Comparison of ENCODE assay signal across 8 mouse cellular contexts in the genomic region with DNA sequence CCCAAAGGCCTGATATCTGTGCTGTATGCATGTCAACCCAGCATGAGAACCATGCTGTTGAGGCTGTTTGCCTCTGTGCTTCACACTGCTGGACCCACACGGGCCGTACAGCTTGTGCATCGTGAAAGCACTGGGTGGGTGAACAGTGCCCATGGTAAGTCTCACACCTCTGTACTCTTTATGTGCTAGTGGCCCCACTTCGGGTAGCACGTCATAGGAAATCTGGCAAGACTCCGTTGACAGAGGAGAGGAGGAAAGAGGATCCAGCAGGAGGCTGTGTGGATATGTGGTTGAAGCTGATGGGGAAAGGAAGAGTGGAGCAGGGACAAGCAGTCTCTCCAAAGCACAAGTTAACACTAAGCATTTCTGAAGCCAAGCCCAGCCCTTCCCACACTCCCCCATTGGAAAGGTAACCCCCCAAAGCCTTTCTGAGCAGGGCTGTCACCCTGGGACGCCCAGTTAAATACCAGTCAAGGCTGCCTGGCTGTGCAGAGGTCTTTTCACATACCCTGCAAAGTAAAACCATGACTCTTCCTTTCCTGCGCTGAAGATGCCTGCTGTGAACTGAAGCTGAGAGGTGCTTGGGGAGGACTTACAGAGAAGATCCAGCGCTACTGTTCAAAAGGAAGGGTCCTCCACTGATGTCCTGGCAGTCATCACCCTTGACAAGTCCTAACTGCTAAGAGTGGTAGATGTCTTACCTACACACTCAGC. TPM values are rescaled to one million over a fixed set of nuclear protein-coding genes. Genes with fewer than 3 reads are reported as not detected.
DNase-seq lines count a peak whose midpoint lies in the region; ATAC-seq lines count a peak whose summit lies in the region.

No protein-coding gene starts in this region.

- no peak overlapping the region for H3K27ac ChIP-seq in heart, embryonic 16.5 days (ENCODE audit: low read length)
- no peak overlapping the region for H3K27ac ChIP-seq in brown adipose tissue, adult 24 weeks (replicated peaks; ENCODE audit: low read depth, low read length)
- no peak overlapping the region for H3K27ac ChIP-seq in hindbrain, embryonic 13.5 days
- H3K27ac ChIP-seq in midbrain, embryonic 13.5 days: no peak overlapping the region

- H3K36me3 ChIP-seq in heart, embryonic 16.5 days (ENCODE audit: control insufficient read depth, insufficient read depth): no peaks in the 10 kb centered on the region
- H3K36me3 ChIP-seq in hindbrain, embryonic 13.5 days: peaks cover 9% of the 10 kb centered on the region; the same call in 1 of the 2 replicates
- H3K36me3 ChIP-seq in midbrain, embryonic 13.5 days: 0 out of 2 replicates have a peak, but pooled peaks cover 6% of the 10 kb centered on the region

- peak overlapping the region; percentile 87 for H3K9ac ChIP-seq in heart, embryonic 16.5 days (ENCODE audit: low read length)
- peak overlapping the region; percentile 94 for H3K9ac ChIP-seq in hindbrain, embryonic 13.5 days
- H3K9ac ChIP-seq in midbrain, embryonic 13.5 days (replicated peaks): peak overlapping the region; percentile 89

- H3K27me3 ChIP-seq in heart, embryonic 16.5 days (ENCODE audit: control insufficient read depth, insufficient read depth, low read length): no peaks in the 10 kb centered on the region
- H3K27me3 ChIP-seq in hindbrain, embryonic 13.5 days: no peaks in the 10 kb centered on the region
- H3K27me3 ChIP-seq in midbrain, embryonic 13.5 days: no peaks in the 10 kb centered on the region

- 67% methylated on average over 9 of the region's 9 CpGs for WGBS in heart, embryonic 16.5 days
- 80% methylated on average over 9 of the region's 9 CpGs for WGBS in hindbrain, embryonic 13.5 days
- 86% methylated on average over 9 of the region's 9 CpGs for WGBS in midbrain, embryonic 13.5 days

- H3K4me3 ChIP-seq in heart, embryonic 16.5 days (ENCODE audit: low read length): peak overlapping the region; percentile 83
- H3K4me3 ChIP-seq in brown adipose tissue, adult 24 weeks (ENCODE audit: insufficient read depth, low read depth, low read length): peak overlapping the region; percentile 83
- peak overlapping the region; percentile 98 for H3K4me3 ChIP-seq in hindbrain, embryonic 13.5 days
- peak overlapping the region; percentile 91 for H3K4me3 ChIP-seq in midbrain, embryonic 13.5 days (replicated peaks)

- DNase-seq in heart, postnatal 4 days: no peak
- DNase-seq in layer of hippocampus, adult 18-20 months (ENCODE audit: low spot score in 2 of 2): no peak
- DNase-seq in adrenal gland, postnatal 36 days: no peak
- DNase-seq in adrenal gland, adult 18-20 months (ENCODE audit: low spot score in 2 of 2): no peak

- H3K4me1 ChIP-seq in heart, embryonic 16.5 days (ENCODE audit: control insufficient read depth, insufficient read depth, low read length): peaks cover 33% of the 10 kb centered on the region
- peaks cover 17% of the 10 kb centered on the region for H3K4me1 ChIP-seq in brown adipose tissue, adult 24 weeks (ENCODE audit: control insufficient read depth, insufficient read depth, insufficient read length, low read length)
- peaks cover 45% of the 10 kb centered on the region for H3K4me1 ChIP-seq in hindbrain, embryonic 13.5 days (replicated peaks)
- peaks cover 38% of the 10 kb centered on the region for H3K4me1 ChIP-seq in midbrain, embryonic 13.5 days (replicated peaks)

- H3K9me3 ChIP-seq in heart, embryonic 16.5 days (replicated peaks; ENCODE audit: control insufficient read depth, low read length): no peaks in the 10 kb centered on the region
- H3K9me3 ChIP-seq in hindbrain, embryonic 13.5 days: no peaks in the 10 kb centered on the region
- no peaks in the 10 kb centered on the region for H3K9me3 ChIP-seq in midbrain, embryonic 13.5 days

- ATAC-seq in heart, embryonic 16.5 days (replicated peaks; ENCODE audit: extremely low read depth, insufficient read depth, low FRiP score): no peak
- no peak for ATAC-seq in hindbrain, embryonic 13.5 days (ENCODE audit: low FRiP score)
- ATAC-seq in midbrain, embryonic 13.5 days: no peak

- H3K4me2 ChIP-seq in heart, embryonic 16.5 days (ENCODE audit: low read depth, low read length): peak overlapping the region; percentile 91
- peak overlapping the region; percentile 87 for H3K4me2 ChIP-seq in hindbrain, embryonic 13.5 days
- H3K4me2 ChIP-seq in midbrain, embryonic 13.5 days (replicated peaks): peak overlapping the region; percentile 79

RNA-seq across cellular contexts. Expression of a gene that starts 1.3 kb away (rescaled TPM):
- 14.5 and 18.7 TPM in 2 replicates for polyA plus RNA-seq in heart, embryonic 16.5 days (2015; fragmentation: Nextera tagmentation; extraction: Ambion mirVana)
- total RNA-seq in heart, postnatal 4 days (2021): 10 to 100 TPM; 16.1 to 16.6 TPM
- polyA plus RNA-seq in brown adipose tissue, adult 24 weeks (2012; ENCODE audit: insufficient read depth, insufficient read length, missing spikeins): 6.3 and 7.0 TPM in 2 replicates
- polyA plus RNA-seq in hindbrain, embryonic 13.5 days (2015; fragmentation: Nextera tagmentation; extraction: Ambion mirVana): 45.5 and 48.7 TPM in 2 replicates
- polyA plus RNA-seq in midbrain, embryonic 13.5 days (2015; fragmentation: Nextera tagmentation; extraction: Ambion mirVana): 44.3 and 47.1 TPM in 2 replicates
- 10 to 100 TPM; 49.4 to 54.7 TPM for total RNA-seq in layer of hippocampus, adult 18-20 months (2021)
- 10 to 100 TPM; 20.6 to 46.0 TPM for total RNA-seq in adrenal gland, postnatal 36 days (2021)
- total RNA-seq in adrenal gland, adult 18-20 months (2021): 10 to 100 TPM; 20.6 to 32.6 TPM

RNA-seq across cellular contexts. Expression of a gene that starts 26.5 kb away (rescaled TPM):
- polyA plus RNA-seq in heart, embryonic 16.5 days (2015; fragmentation: Nextera tagmentation; extraction: Ambion mirVana): 59.3 and 66.0 TPM in 2 replicates
- 10 to 100 TPM; 86.0 to 89.4 TPM for total RNA-seq in heart, postnatal 4 days (2021)
- 65.6 and 109 TPM in 2 replicates for polyA plus RNA-seq in brown adipose tissue, adult 24 weeks (2012; ENCODE audit: insufficient read depth, insufficient read length, missing spikeins)
- 57.1 and 58.9 TPM in 2 replicates for polyA plus RNA-seq in hindbrain, embryonic 13.5 days (2015; fragmentation: Nextera tagmentation; extraction: Ambion mirVana)
- polyA plus RNA-seq in midbrain, embryonic 13.5 days (2015; fragmentation: Nextera tagmentation; extraction: Ambion mirVana): 56.9 and 58.0 TPM in 2 replicates
- total RNA-seq in layer of hippocampus, adult 18-20 months (2021): 100 to 1,000 TPM; 108 to 113 TPM
- 100 to 1,000 TPM in 1 of 2 experiments, 10 to 100 TPM in 1; 96.8 to 117 TPM for total RNA-seq in adrenal gland, postnatal 36 days (2021)
- total RNA-seq in adrenal gland, adult 18-20 months (2021): 100 to 1,000 TPM; 110 to 111 TPM

RNA-seq across cellular contexts. Expression of a gene that starts 26.6 kb away (rescaled TPM):
- polyA plus RNA-seq in heart, embryonic 16.5 days (2015; fragmentation: Nextera tagmentation; extraction: Ambion mirVana): 0.06 and 0.11 TPM in 2 replicates
- total RNA-seq in heart, postnatal 4 days (2021): not detected
- polyA plus RNA-seq in brown adipose tissue, adult 24 weeks (2012; ENCODE audit: insufficient read depth, insufficient read length, missing spikeins): not detected in 2 replicates
- 0.09 TPM in 1 of 2 replicates, not detected in the other for polyA plus RNA-seq in hindbrain, embryonic 13.5 days (2015; fragmentation: Nextera tagmentation; extraction: Ambion mirVana)
- polyA plus RNA-seq in midbrain, embryonic 13.5 days (2015; fragmentation: Nextera tagmentation; extraction: Ambion mirVana): 0.12 TPM in 1 of 2 replicates, not detected in the other
- total RNA-seq in layer of hippocampus, adult 18-20 months (2021): under 1 TPM; 0.32 to 0.36 TPM
- total RNA-seq in adrenal gland, postnatal 36 days (2021): not detected
- total RNA-seq in adrenal gland, adult 18-20 months (2021): not detected

RNA-seq across cellular contexts. Expression of a gene that starts 34.2 kb away (rescaled TPM):
- polyA plus RNA-seq in heart, embryonic 16.5 days (2015; fragmentation: Nextera tagmentation; extraction: Ambion mirVana): 0.11 TPM in 1 of 2 replicates, not detected in the other
- total RNA-seq in heart, postnatal 4 days (2021): not detected
- not detected in 2 replicates for polyA plus RNA-seq in brown adipose tissue, adult 24 weeks (2012; ENCODE audit: insufficient read depth, insufficient read length, missing spikeins)
- polyA plus RNA-seq in hindbrain, embryonic 13.5 days (2015; fragmentation: Nextera tagmentation; extraction: Ambion mirVana): 0.56 and 0.77 TPM in 2 replicates
- 0.48 and 0.62 TPM in 2 replicates for polyA plus RNA-seq in midbrain, embryonic 13.5 days (2015; fragmentation: Nextera tagmentation; extraction: Ambion mirVana)
- total RNA-seq in layer of hippocampus, adult 18-20 months (2021): under 1 TPM; 0.99 TPM
- not detected for total RNA-seq in adrenal gland, postnatal 36 days (2021)
- total RNA-seq in adrenal gland, adult 18-20 months (2021): not detected

RNA-seq across cellular contexts. Expression of a gene that starts 37.5 kb away (rescaled TPM):
- polyA plus RNA-seq in heart, embryonic 16.5 days (2015; fragmentation: Nextera tagmentation; extraction: Ambion mirVana): 0.30 and 0.41 TPM in 2 replicates
- total RNA-seq in heart, postnatal 4 days (2021): 1 to 10 TPM in 1 of 2 experiments, under 1 TPM in 1; 0.70 to 1.1 TPM
- not detected in 2 replicates for polyA plus RNA-seq in brown adipose tissue, adult 24 weeks (2012; ENCODE audit: insufficient read depth, insufficient read length, missing spikeins)
- polyA plus RNA-seq in hindbrain, embryonic 13.5 days (2015; fragmentation: Nextera tagmentation; extraction: Ambion mirVana): 0.45 and 0.63 TPM in 2 replicates
- polyA plus RNA-seq in midbrain, embryonic 13.5 days (2015; fragmentation: Nextera tagmentation; extraction: Ambion mirVana): 0.61 and 0.70 TPM in 2 replicates
- total RNA-seq in layer of hippocampus, adult 18-20 months (2021): 1 to 10 TPM; 1.7 to 2.2 TPM
- 1 to 10 TPM in 1 of 2 experiments, under 1 TPM in 1; 0.99 to 1.2 TPM for total RNA-seq in adrenal gland, postnatal 36 days (2021)
- 1 to 10 TPM in 1 of 2 experiments, under 1 TPM in 1; 0.93 to 2.0 TPM for total RNA-seq in adrenal gland, adult 18-20 months (2021)
